Mouse (Mus musculus): Measurements from ENCODE around the gene Hoxd3. TPM values are rescaled to one million over a fixed set of nuclear protein-coding genes. Genes with fewer than 3 reads are reported as not detected.
A peak's percentile ranks its signal among the peaks of the same experiment; 100 is the strongest.

The Hoxd3 gene
- polyA plus RNA-seq, 1 experiment, result not detected

DNA sequence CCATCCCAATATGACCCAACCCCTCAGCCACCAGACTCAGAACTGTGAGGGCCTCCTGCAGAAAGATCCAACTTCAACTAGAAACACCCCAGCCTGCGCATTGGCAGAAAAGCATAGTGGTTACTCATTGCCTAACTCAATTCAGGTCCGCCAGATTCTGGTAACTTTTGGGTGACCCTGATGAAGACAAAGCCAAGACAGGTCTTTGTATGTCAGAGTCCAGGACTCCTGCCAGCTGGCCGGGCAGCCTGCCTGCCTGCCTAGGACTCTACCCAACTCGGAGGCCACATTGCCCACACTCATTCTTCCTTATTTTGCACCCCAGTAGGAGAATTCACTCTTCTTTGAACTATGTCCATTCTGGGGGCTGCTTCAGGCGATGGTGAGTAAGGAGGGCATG lies 14.8 kb downstream of the Hoxd3 start, which contains the start of gene Gm28230:
TSS of gene Gm28230 (plus strand) at position 178 of the 400 bp plus-strand sequence.
- Histone ChIP-seq H3K27ac (ENCODE audit: insufficient read depth, low read length) (no peak within 1 kb of the TSS), H3K9ac (ENCODE audit: low read depth, poor library complexity, severe bottlenecking) (peak within 1 kb of the TSS; percentile 41), H3K36me3 (ENCODE audit: control insufficient read depth, insufficient read depth, low read length, poor library complexity, severe bottlenecking) (no peaks in the 10 kb centered on the region), H3K9me3 (replicated peaks; ENCODE audit: control insufficient read depth, insufficient read depth, low read length, poor library complexity, severe bottlenecking) (no peaks in the 10 kb centered on the region), H3K4me1 (ENCODE audit: control insufficient read depth, insufficient read depth, low read length) (no peaks in the 10 kb centered on the region), H3K27me3 (ENCODE audit: control insufficient read depth, insufficient read depth, low read length, poor library complexity, severe bottlenecking) (peaks cover 39% of the 10 kb centered on the region), H3K4me3 (ENCODE audit: low read depth, low read length) (peak within 1 kb of the TSS; percentile 63)
- TF ChIP-seq POLR2A (IDR thresholded peaks at IDR 0.05; ENCODE audit: insufficient read depth, low read length), result no peak
- no peak for TF ChIP-seq CTCF (IDR thresholded peaks at IDR 0.05; ENCODE audit: low read depth, low read length)
- TF ChIP-seq EP300 (IDR thresholded peaks at IDR 0.05; ENCODE audit: insufficient read depth, low read depth, low read length), result no peak

GRCm38 (mm10) chr2:74726973-74727639 lies 15.4 kb downstream of the Hoxd3 start:
- Histone ChIP-seq H3K36me3 (ENCODE audit: control insufficient read depth, insufficient read depth, low read length, poor library complexity, severe bottlenecking) (no peaks in the 10 kb centered on the region), H3K27ac (ENCODE audit: insufficient read depth, low read length) (no peak overlapping the region), H3K9me3 (replicated peaks; ENCODE audit: control insufficient read depth, insufficient read depth, low read length, poor library complexity, severe bottlenecking) (no peaks in the 10 kb centered on the region), H3K4me1 (ENCODE audit: control insufficient read depth, insufficient read depth, low read length) (no peaks in the 10 kb centered on the region), H3K4me3 (ENCODE audit: low read depth, low read length) (peak overlapping the region; percentile 63), H3K9ac (ENCODE audit: low read depth, poor library complexity, severe bottlenecking) (peak overlapping the region; percentile 41), H3K27me3 (ENCODE audit: control insufficient read depth, insufficient read depth, low read length, poor library complexity, severe bottlenecking) (peaks cover 38% of the 10 kb centered on the region)
- TF ChIP-seq EP300 (IDR thresholded peaks at IDR 0.05; ENCODE audit: insufficient read depth, low read depth, low read length), result no peak
- TF ChIP-seq CTCF (IDR thresholded peaks at IDR 0.05; ENCODE audit: low read depth, low read length), result no peak
- TF ChIP-seq POLR2A (IDR thresholded peaks at IDR 0.05; ENCODE audit: insufficient read depth, low read length), result no peak

DNA sequence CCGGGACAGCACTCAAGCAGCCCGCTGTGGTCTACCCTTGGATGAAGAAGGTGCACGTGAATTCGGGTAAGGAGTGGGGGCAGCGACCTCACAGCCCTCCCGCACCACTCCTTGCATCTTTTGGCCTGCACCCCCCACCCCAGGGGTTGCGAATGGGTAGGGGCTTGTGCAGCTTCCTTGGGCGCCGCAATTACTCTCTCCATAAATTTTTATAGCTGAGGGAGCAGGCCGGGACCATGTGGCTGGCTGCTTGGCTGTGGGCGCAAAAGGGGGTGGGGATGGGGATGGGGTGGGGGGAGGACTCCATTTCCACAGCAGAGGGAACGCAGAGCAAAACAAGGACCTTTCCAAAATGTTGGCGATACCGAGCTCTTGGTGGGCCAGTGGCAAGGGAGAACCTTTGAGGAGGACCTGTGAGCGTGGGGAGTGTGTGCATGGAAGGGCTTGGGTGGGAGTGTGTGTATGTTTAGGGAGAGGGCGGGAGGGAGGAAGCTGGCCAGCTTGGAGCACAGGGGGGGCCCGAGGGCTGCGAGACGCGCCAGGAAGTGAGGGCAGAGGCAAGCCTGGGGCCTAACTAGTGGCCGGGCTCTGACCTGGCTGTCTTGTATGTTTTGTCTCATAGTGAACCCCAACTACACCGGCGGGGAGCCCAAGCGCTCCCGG lies 16.0 kb downstream of the Hoxd3 start:
- Histone ChIP-seq H3K4me3 (ENCODE audit: low read depth, low read length) (peak overlapping the region; percentile 63), H3K4me1 (ENCODE audit: control insufficient read depth, insufficient read depth, low read length) (no peaks in the 10 kb centered on the region), H3K36me3 (ENCODE audit: control insufficient read depth, insufficient read depth, low read length, poor library complexity, severe bottlenecking) (no peaks in the 10 kb centered on the region), H3K27me3 (ENCODE audit: control insufficient read depth, insufficient read depth, low read length, poor library complexity, severe bottlenecking) (peaks cover 39% of the 10 kb centered on the region), H3K27ac (ENCODE audit: insufficient read depth, low read length) (no peak overlapping the region), H3K9me3 (replicated peaks; ENCODE audit: control insufficient read depth, insufficient read depth, low read length, poor library complexity, severe bottlenecking) (no peaks in the 10 kb centered on the region), H3K9ac (ENCODE audit: low read depth, poor library complexity, severe bottlenecking) (peak overlapping the region; percentile 41)
- no peak for TF ChIP-seq CTCF (IDR thresholded peaks at IDR 0.05; ENCODE audit: low read depth, low read length)
- no peak for TF ChIP-seq POLR2A (IDR thresholded peaks at IDR 0.05; ENCODE audit: insufficient read depth, low read length)
- no peak for TF ChIP-seq EP300 (IDR thresholded peaks at IDR 0.05; ENCODE audit: insufficient read depth, low read depth, low read length)

DNA sequence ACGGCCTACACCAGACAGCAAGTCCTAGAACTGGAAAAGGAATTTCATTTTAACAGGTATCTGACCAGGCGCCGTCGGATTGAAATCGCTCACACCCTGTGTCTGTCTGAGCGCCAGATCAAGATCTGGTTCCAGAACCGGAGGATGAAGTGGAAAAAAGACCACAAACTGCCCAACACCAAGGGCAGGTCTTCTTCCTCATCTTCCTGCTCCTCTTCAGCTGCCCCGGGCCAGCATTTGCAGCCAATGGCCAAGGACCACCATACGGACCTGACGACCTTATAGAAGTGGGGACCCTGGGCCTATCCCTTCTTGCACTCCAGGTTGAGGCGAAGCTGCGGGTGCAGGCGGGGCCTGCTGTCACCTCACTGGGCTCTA lies 16.6 kb downstream of the Hoxd3 start:
- Histone ChIP-seq H3K4me1 (ENCODE audit: control insufficient read depth, insufficient read depth, low read length) (no peaks in the 10 kb centered on the region), H3K27ac (ENCODE audit: insufficient read depth, low read length) (no peak overlapping the region), H3K36me3 (ENCODE audit: control insufficient read depth, insufficient read depth, low read length, poor library complexity, severe bottlenecking) (no peaks in the 10 kb centered on the region), H3K4me3 (ENCODE audit: low read depth, low read length) (peak overlapping the region; percentile 21; the same call in 1 of the 2 replicates), H3K9ac (ENCODE audit: low read depth, poor library complexity, severe bottlenecking) (peak overlapping the region; percentile 41; the same call in 1 of the 2 replicates), H3K27me3 (ENCODE audit: control insufficient read depth, insufficient read depth, low read length, poor library complexity, severe bottlenecking) (peaks cover 42% of the 10 kb centered on the region), H3K9me3 (replicated peaks; ENCODE audit: control insufficient read depth, insufficient read depth, low read length, poor library complexity, severe bottlenecking) (no peaks in the 10 kb centered on the region)
- TF ChIP-seq POLR2A (IDR thresholded peaks at IDR 0.05; ENCODE audit: insufficient read depth, low read length) (no peak), CTCF (IDR thresholded peaks at IDR 0.05; ENCODE audit: low read depth, low read length) (no peak), EP300 (IDR thresholded peaks at IDR 0.05; ENCODE audit: insufficient read depth, low read depth, low read length) (no peak)

DNA sequence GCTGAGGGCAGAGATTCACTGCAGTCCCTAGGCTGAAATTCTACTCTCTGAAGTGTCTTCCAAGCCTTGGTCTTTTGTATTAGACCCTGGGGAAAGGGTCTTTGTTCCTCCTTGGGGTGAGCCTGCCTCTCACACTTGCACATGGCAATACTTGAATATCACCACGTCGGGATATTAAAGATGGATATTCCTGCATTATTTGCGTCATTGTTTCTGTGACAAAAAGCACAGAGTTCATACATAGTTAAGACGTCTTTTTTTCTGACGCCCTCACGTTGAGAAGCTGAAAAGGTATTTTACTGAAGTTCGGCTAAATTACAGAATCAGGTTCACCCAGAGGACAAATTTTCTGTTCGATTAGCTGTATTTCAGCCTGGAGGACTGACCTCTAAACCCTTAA lies 18.6 kb downstream of the Hoxd3 start:
- Histone ChIP-seq H3K4me3 (ENCODE audit: low read depth, low read length) (no peak overlapping the region), H3K27ac (ENCODE audit: insufficient read depth, low read length) (no peak overlapping the region), H3K9ac (ENCODE audit: low read depth, poor library complexity, severe bottlenecking) (no peak overlapping the region), H3K27me3 (ENCODE audit: control insufficient read depth, insufficient read depth, low read length, poor library complexity, severe bottlenecking) (peaks cover 44% of the 10 kb centered on the region), H3K36me3 (ENCODE audit: control insufficient read depth, insufficient read depth, low read length, poor library complexity, severe bottlenecking) (no peaks in the 10 kb centered on the region), H3K9me3 (replicated peaks; ENCODE audit: control insufficient read depth, insufficient read depth, low read length, poor library complexity, severe bottlenecking) (no peaks in the 10 kb centered on the region), H3K4me1 (ENCODE audit: control insufficient read depth, insufficient read depth, low read length) (no peaks in the 10 kb centered on the region)
- no peak for TF ChIP-seq POLR2A (IDR thresholded peaks at IDR 0.05; ENCODE audit: insufficient read depth, low read length)

DNA sequence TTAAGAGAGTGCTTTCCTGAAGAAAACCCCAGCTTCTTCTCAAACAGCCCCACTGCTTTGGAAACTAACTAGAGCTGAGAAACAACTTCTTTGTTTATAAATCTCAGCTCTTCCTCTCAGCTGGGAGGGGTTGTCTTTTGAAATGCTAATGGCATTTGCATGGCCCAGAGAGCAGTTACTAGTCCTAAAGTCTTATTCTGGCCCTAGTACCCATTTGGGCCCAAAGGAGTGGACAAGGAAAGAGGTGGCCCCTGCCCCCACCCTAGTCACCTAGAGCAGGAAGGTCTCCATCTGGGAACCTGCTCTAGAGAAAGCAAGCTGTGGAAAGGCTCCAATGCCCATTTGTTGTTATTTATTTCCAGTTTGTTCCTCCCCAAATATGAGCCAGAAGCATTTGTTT lies 19.3 kb downstream of the Hoxd3 start:
- no peaks in the 10 kb centered on the region for H3K4me1 ChIP-seq (ENCODE audit: control insufficient read depth, insufficient read depth, low read length)

More for the DNA sequence above, 19.3 kb downstream of the Hoxd3 start:
- Histone ChIP-seq H3K27me3 (ENCODE audit: control insufficient read depth, insufficient read depth, low read length, poor library complexity, severe bottlenecking) (peaks cover 46% of the 10 kb centered on the region), H3K9ac (ENCODE audit: low read depth, poor library complexity, severe bottlenecking) (no peak overlapping the region), H3K27ac (ENCODE audit: insufficient read depth, low read length) (no peak overlapping the region), H3K4me3 (ENCODE audit: low read depth, low read length) (no peak overlapping the region), H3K36me3 (ENCODE audit: control insufficient read depth, insufficient read depth, low read length, poor library complexity, severe bottlenecking) (no peaks in the 10 kb centered on the region), H3K9me3 (replicated peaks; ENCODE audit: control insufficient read depth, insufficient read depth, low read length, poor library complexity, severe bottlenecking) (no peaks in the 10 kb centered on the region)
- TF ChIP-seq CTCF (IDR thresholded peaks at IDR 0.05; ENCODE audit: low read depth, low read length) (no peak), EP300 (IDR thresholded peaks at IDR 0.05; ENCODE audit: insufficient read depth, low read depth, low read length) (no peak), POLR2A (IDR thresholded peaks at IDR 0.05; ENCODE audit: insufficient read depth, low read length) (no peak)

Data from ES-Bruce4 (cell line).